8 mouse cellular contexts compared by ENCODE assay signal in genomic region chr3:144206261-144206660, GRCm38 (mm10). TPM values are rescaled to one million over a fixed set of nuclear protein-coding genes. Genes with fewer than 3 reads are reported as not detected.
DNase-seq lines count a peak whose midpoint lies in the region; ATAC-seq and TF ChIP-seq lines count a peak whose summit lies in the region.

No protein-coding gene starts in this region.

- no peak for TF ChIP-seq CTCF in left cerebral cortex, adult 2 months (IDR thresholded peaks at IDR 0.05)
- no peak for TF ChIP-seq CTCF in intestine, postnatal 0 days (IDR thresholded peaks at IDR 0.05; ENCODE audit: low read depth)

- intact Hi-C loops in left cerebral cortex, adult 2 months (cut with DNase I): loop anchor here (10.0 kb wide), 3 partner anchors 509 to 1101 kb away; no protein-coding TSS in a partner anchor
- intact Hi-C loops in left cerebral cortex, postnatal 4 days (cut with DNase I): loop anchor here (10.0 kb wide), 2 partner anchors 189 to 961 kb away; no protein-coding TSS in a partner anchor

- H3K9ac ChIP-seq in embryonic facial prominence, embryonic 14.5 days (ENCODE audit: low read depth, low read length): peak overlapping the region; percentile 97; the same call in 1 of the 2 replicates
- H3K9ac ChIP-seq in intestine, postnatal 0 days (ENCODE audit: low read depth, low read length): peak overlapping the region; percentile 93; the same call in 1 of the 2 replicates
- H3K9ac ChIP-seq in neural tube, embryonic 12.5 days: peak overlapping the region; percentile 96; the same call in 1 of the 2 replicates

- peak overlapping the region; percentile 64 for H3K4me3 ChIP-seq in left cerebral cortex, adult 2 months
- peak overlapping the region; percentile 90 for H3K4me3 ChIP-seq in embryonic facial prominence, embryonic 14.5 days (ENCODE audit: low read depth, low read length)
- H3K4me3 ChIP-seq in intestine, postnatal 0 days (ENCODE audit: low read depth, low read length): peak overlapping the region; percentile 84; the same call in 1 of the 2 replicates
- H3K4me3 ChIP-seq in neural tube, embryonic 12.5 days: peak overlapping the region; percentile 78

- H3K27ac ChIP-seq in left cerebral cortex, adult 2 months: peak overlapping the region; percentile 97; the same call in 1 of the 2 replicates
- H3K27ac ChIP-seq in embryonic facial prominence, embryonic 14.5 days (replicated peaks; ENCODE audit: low read depth, low read length): peak overlapping the region; percentile 99; the same call in 1 of the 2 replicates
- H3K27ac ChIP-seq in intestine, postnatal 0 days (ENCODE audit: low read depth, low read length): peak overlapping the region; percentile 97; the same call in 1 of the 2 replicates
- no peak overlapping the region for H3K27ac ChIP-seq in neural tube, embryonic 12.5 days

- DNase-seq in left cerebral cortex, adult 2 months (ENCODE audit: extremely low spot score in 1 of 2, low spot score in 2 of 2): no peak
- no peak for DNase-seq in left cerebral cortex, postnatal 4 days
- peak; percentile 38 for DNase-seq in embryonic facial prominence, embryonic 14.5 days (ENCODE audit: low spot score)
- DNase-seq in left cerebral cortex, adult 18-20 months (ENCODE audit: low spot score in 2 of 2): no peak
- no peak for DNase-seq in right cerebral cortex, postnatal 25 days

- ATAC-seq in embryonic facial prominence, embryonic 14.5 days (ENCODE audit: low read depth): no peak
- ATAC-seq in intestine, postnatal 0 days: no peak
- no peak for ATAC-seq in neural tube, embryonic 12.5 days (ENCODE audit: low FRiP score, low read depth)
- no peak for ATAC-seq in cerebellum, adult (ENCODE audit: insufficient number of reproducible peaks, low FRiP score, low TSS enrichment)

- H3K4me1 ChIP-seq in embryonic facial prominence, embryonic 14.5 days (ENCODE audit: control insufficient read depth, insufficient read depth, low read length): peaks cover 4% of the 10 kb centered on the region; the same call in 1 of the 2 replicates
- no peaks in the 10 kb centered on the region for H3K4me1 ChIP-seq in intestine, postnatal 0 days (replicated peaks; ENCODE audit: control insufficient read depth, insufficient read depth, low read length)
- peaks cover 11% of the 10 kb centered on the region for H3K4me1 ChIP-seq in neural tube, embryonic 12.5 days

- WGBS in embryonic facial prominence, embryonic 14.5 days: 15% methylated on average over 3 of the region's 3 CpGs
- WGBS in intestine, postnatal 0 days: 10% methylated on average over 3 of the region's 3 CpGs
- 20% methylated on average over 3 of the region's 3 CpGs for WGBS in neural tube, embryonic 12.5 days

- peaks cover 4% of the 10 kb centered on the region; the same call in 1 of the 2 replicates for H3K36me3 ChIP-seq in embryonic facial prominence, embryonic 14.5 days (ENCODE audit: control insufficient read depth, insufficient read depth, low read length)
- H3K36me3 ChIP-seq in intestine, postnatal 0 days (ENCODE audit: control insufficient read depth, insufficient read depth): no peaks in the 10 kb centered on the region
- no peaks in the 10 kb centered on the region for H3K36me3 ChIP-seq in neural tube, embryonic 12.5 days

- H3K4me2 ChIP-seq in embryonic facial prominence, embryonic 14.5 days (ENCODE audit: low read depth, low read length): peak overlapping the region; percentile 96
- peak overlapping the region; percentile 91 for H3K4me2 ChIP-seq in intestine, postnatal 0 days (replicated peaks; ENCODE audit: low read depth)
- H3K4me2 ChIP-seq in neural tube, embryonic 12.5 days (replicated peaks): peak overlapping the region; percentile 91

- H3K27me3 ChIP-seq in embryonic facial prominence, embryonic 14.5 days (replicated peaks; ENCODE audit: control insufficient read depth, insufficient read depth, low read length): no peaks in the 10 kb centered on the region
- H3K27me3 ChIP-seq in intestine, postnatal 0 days (replicated peaks; ENCODE audit: control insufficient read depth, insufficient read depth, low read length): no peaks in the 10 kb centered on the region
- no peaks in the 10 kb centered on the region for H3K27me3 ChIP-seq in neural tube, embryonic 12.5 days (replicated peaks)

- no peaks in the 10 kb centered on the region for H3K9me3 ChIP-seq in embryonic facial prominence, embryonic 14.5 days (ENCODE audit: control insufficient read depth, low read length)
- no peaks in the 10 kb centered on the region for H3K9me3 ChIP-seq in intestine, postnatal 0 days (ENCODE audit: control insufficient read depth)
- no peaks in the 10 kb centered on the region for H3K9me3 ChIP-seq in neural tube, embryonic 12.5 days

RNA-seq across cellular contexts. Expression of gene Lmo4, which starts 1.2 kb away (rescaled TPM):
- 100 to 1,000 TPM; 294 to 324 TPM for total RNA-seq in left cerebral cortex, adult 2 months (2021)
- total RNA-seq in left cerebral cortex, postnatal 4 days (2021): 100 to 1,000 TPM; 268 to 293 TPM
- polyA plus RNA-seq in embryonic facial prominence, embryonic 14.5 days (2014; fragmentation: Nextera tagmentation; extraction: Ambion mirVana): 83.6 and 84.2 TPM in 2 replicates
- 23.5 and 26.3 TPM in 2 replicates for polyA plus RNA-seq in intestine, postnatal 0 days (2015; fragmentation: Nextera tagmentation; extraction: Ambion mirVana)
- 53.3 and 58.1 TPM in 2 replicates for polyA plus RNA-seq in neural tube, embryonic 12.5 days (2016; fragmentation: Nextera tagmentation; extraction: Ambion mirVana)
- total RNA-seq in left cerebral cortex, adult 18-20 months (2021): 100 to 1,000 TPM; 278 to 308 TPM
